Comparison of ENCODE assay signal across 14 mouse cellular contexts in genomic region chr13:5789302-5789701, GRCm38 (mm10).
"Had no signal": no experiment of that assay in that cellular context is flagged by ENCODE, and none has a peak within 500 bp of the region (broad histone marks: within the 10 kb centered on the region; RNA-seq: fewer than 3 reads in every experiment).

No protein-coding gene starts in this region.

- H3K4me3 ChIP-seq: limb, embryonic 15.5 days; liver, embryonic 12.5 days; myocyte; neural tube, embryonic 15.5 days had no signal

- H3K27me3 ChIP-seq: limb, embryonic 15.5 days; liver, embryonic 12.5 days; neural tube, embryonic 15.5 days had no signal

- H3K36me3 ChIP-seq: limb, embryonic 15.5 days; liver, embryonic 12.5 days; neural tube, embryonic 15.5 days had no signal

- ATAC-seq: liver, embryonic 12.5 days had no signal

- H3K27ac ChIP-seq: limb, embryonic 15.5 days; liver, embryonic 12.5 days; macrophage; neural tube, embryonic 15.5 days had no signal

- H3K4me2 ChIP-seq: limb, embryonic 15.5 days; liver, embryonic 12.5 days; lung, embryonic 14.5 days; neural tube, embryonic 15.5 days had no signal

- H3K4me1 ChIP-seq: limb, embryonic 15.5 days; liver, embryonic 12.5 days; neural tube, embryonic 15.5 days had no signal

- H3K9ac ChIP-seq: limb, embryonic 15.5 days; liver, embryonic 12.5 days; lung, embryonic 14.5 days; neural tube, embryonic 15.5 days had no signal

- DNase-seq: kidney, adult 8-10 months; kidney, postnatal 36 days; layer of hippocampus, adult 9-11 months; layer of hippocampus, postnatal 36 days; lung, embryonic 14.5 days; lung, postnatal 10 days; midbrain, embryonic 14.5 days; thymus, adult 18-20 months; thymus, postnatal 25 days had no signal

- H3K9me3 ChIP-seq: limb, embryonic 15.5 days; liver, embryonic 12.5 days; neural tube, embryonic 15.5 days had no signal
